Mouse (Mus musculus): ENCODE measurements around the gene Med19.

The Med19 gene
- long read RNA-seq, experiment 1, partial matches to known transcripts, result 5 of 7 reads
- long read RNA-seq, experiment 1, other reads (novel, unspliced or antisense), result 0 of 7 reads
- long read RNA-seq, experiment 2, transcript Med19-201 (5 exons, 2,059 nt), result major isoform, 5 of 11 reads
- long read RNA-seq, experiment 2, partial matches to known transcripts, result 6 of 11 reads
- long read RNA-seq, experiment 2, other reads (novel, unspliced or antisense), result 0 of 11 reads

GRCm38 (mm10) chr2:84677968-84678880 lies at the start of gene Med19, which contains the start of gene Gm28635:
Gene Med19 (plus strand): TSS chr2:84678402.
Gene Gm28635 (minus strand): TSS chr2:84678041.
- intact Hi-C loops (cut with DNase I), result loop anchor here (5.0 kb wide), 1 partner anchor 34 kb away; no protein-coding TSS in a partner anchor

GRCm38 (mm10) chr2:84632001-84632400 lies 46.2 kb upstream of the Med19 start:
- intact Hi-C loops (cut with DNase I), result no loop called here

- intact Hi-C loops (cut with DNase I), result no loop called here
These were observed 45.2 kb upstream of the Med19 start for GRCm38 (mm10) chr2:84632999-84633398.

- intact Hi-C loops (cut with DNase I), result no loop called here
These were observed 44.2 kb upstream of the Med19 start for GRCm38 (mm10) chr2:84634006-84634405.

- intact Hi-C loops (cut with DNase I), result no loop called here
These were observed 43.2 kb upstream of the Med19 start for GRCm38 (mm10) chr2:84634934-84635482.

GRCm38 (mm10) chr2:84635611-84636010 lies 42.6 kb upstream of the Med19 start:
- intact Hi-C loops (cut with DNase I), result no loop called here

- intact Hi-C loops (cut with DNase I), result no loop called here
These were observed 41.9 kb upstream of the Med19 start for GRCm38 (mm10) chr2:84636231-84636741.

- intact Hi-C loops (cut with DNase I), result no loop called here
These were observed 40.6 kb upstream of the Med19 start for GRCm38 (mm10) chr2:84637452-84638165.

- intact Hi-C loops (cut with DNase I), result no loop called here
These were observed 39.6 kb upstream of the Med19 start for GRCm38 (mm10) chr2:84638428-84639220.

- intact Hi-C loops (cut with DNase I), result no loop called here
These were observed 37.4 kb upstream of the Med19 start for GRCm38 (mm10) chr2:84640833-84641232.

- intact Hi-C loops (cut with DNase I), result no loop called here
These were observed 32.1 kb upstream of the Med19 start for GRCm38 (mm10) chr2:84646138-84646537.

- intact Hi-C loops (cut with DNase I), result no loop called here
These were observed 31.1 kb upstream of the Med19 start for GRCm38 (mm10) chr2:84647051-84647568.

GRCm38 (mm10) chr2:84648369-84648768 lies 29.8 kb upstream of the Med19 start:
- intact Hi-C loops (cut with DNase I), result loop anchor here (2.0 kb wide), 1 partner anchor 30 kb away; no protein-coding TSS in a partner anchor

- intact Hi-C loops (cut with DNase I), result loop anchor here (2.0 kb wide), 1 partner anchor 31 kb away; no protein-coding TSS in a partner anchor
These were observed 28.5 kb upstream of the Med19 start for GRCm38 (mm10) chr2:84649674-84650073.

GRCm38 (mm10) chr2:84650464-84651195 lies 27.6 kb upstream of the Med19 start, which contains the start of gene Ctnnd1:
Gene Ctnnd1 (minus strand): TSS chr2:84650765.
- intact Hi-C loops (cut with DNase I), result no loop called here

GRCm38 (mm10) chr2:84653354-84653753 lies 24.8 kb upstream of the Med19 start:
- intact Hi-C loops (cut with DNase I), result no loop called here

GRCm38 (mm10) chr2:84655864-84656263 lies 22.3 kb upstream of the Med19 start:
- intact Hi-C loops (cut with DNase I), result no loop called here

GRCm38 (mm10) chr2:84658806-84659205 lies 19.4 kb upstream of the Med19 start, which contains the start of gene Btbd18:
Gene Btbd18 (plus strand): TSS chr2:84659079.
- intact Hi-C loops (cut with DNase I), result no loop called here

- intact Hi-C loops (cut with DNase I), result loop anchor here (2.0 kb wide), 1 partner anchor 205 kb away; no protein-coding TSS in a partner anchor
These were observed 17.9 kb upstream of the Med19 start for GRCm38 (mm10) chr2:84660253-84660652.

All from adrenal gland (tissue).